Mouse (Mus musculus): ENCODE measurements around the gene Fam171b. TPM values are rescaled to one million over a fixed set of nuclear protein-coding genes. Genes with fewer than 3 reads are reported as not detected.

Fam171b gene
- total and polyA plus RNA-seq, 2 experiments from 2014 or later: 97.9 to 98.6 TPM

DNA sequence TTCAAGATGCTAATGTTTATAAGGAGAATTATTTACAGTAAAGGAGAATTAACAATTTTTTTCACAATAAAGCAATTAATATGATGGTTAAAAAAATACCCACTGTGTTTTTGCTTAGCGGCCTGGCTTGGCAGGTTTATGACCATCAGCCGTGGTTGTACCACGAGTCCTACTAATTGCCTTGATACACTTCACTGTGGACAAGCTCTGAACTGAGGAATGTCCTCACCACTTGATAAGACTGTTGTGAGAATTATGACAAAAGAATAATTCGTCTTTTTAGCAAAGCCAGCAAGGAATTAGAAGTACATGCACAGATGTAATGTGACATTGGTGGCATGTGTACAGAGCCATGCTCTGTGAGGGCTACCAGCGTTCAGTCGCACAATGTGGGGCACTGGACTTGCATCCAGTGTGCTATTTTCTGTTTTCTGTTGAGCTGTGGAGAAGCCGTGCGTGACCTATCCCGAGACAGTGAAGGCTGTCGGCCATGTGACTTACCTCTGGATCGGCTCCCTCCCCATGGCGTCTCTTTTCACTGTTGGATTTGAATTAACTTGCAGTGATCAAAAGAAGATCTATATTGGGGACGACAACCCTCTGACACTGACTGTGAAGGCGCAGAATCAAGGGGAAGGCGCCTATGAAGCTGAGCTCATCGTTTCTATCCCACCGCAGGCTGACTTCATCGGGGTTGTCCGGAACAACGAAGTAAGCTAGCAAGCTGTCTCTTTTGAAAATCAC lies 20.9 kb upstream of the Fam171b start:
- TF ChIP-seq CTCF (IDR thresholded peaks at IDR 0.05): no peak
- WGBS: 31% methylated on average over 20 of the region's 20 CpGs
- Histone ChIP-seq H3K9me3 (ENCODE audit: low read length) (no peaks in the 10 kb centered on the region), H3K27ac (ENCODE audit: low read depth, low read length) (peak overlapping the region; percentile 38; the same call in 1 of the 2 replicates), H3K4me1 (ENCODE audit: insufficient read depth, low read length) (no peaks in the 10 kb centered on the region), H3K4me3 (ENCODE audit: low read depth, low read length) (peak overlapping the region; percentile 20; the same call in 1 of the 2 replicates), H3K4me2 (ENCODE audit: low read depth, low read length, poor library complexity, severe bottlenecking) (peak overlapping the region; percentile 36), H3K36me3 (ENCODE audit: insufficient read depth, low read length) (no peaks in the 10 kb centered on the region; the same call in 1 of the 2 replicates), H3K9ac (replicated peaks; ENCODE audit: low read length, poor library complexity, severe bottlenecking) (peak overlapping the region; percentile 29), H3K27me3 (ENCODE audit: insufficient read depth, low read length) (no peaks in the 10 kb centered on the region)
- no peak for DNase-seq (ENCODE audit: low spot score)
- ATAC-seq (ENCODE audit: low FRiP score): peak; percentile 84

DNA sequence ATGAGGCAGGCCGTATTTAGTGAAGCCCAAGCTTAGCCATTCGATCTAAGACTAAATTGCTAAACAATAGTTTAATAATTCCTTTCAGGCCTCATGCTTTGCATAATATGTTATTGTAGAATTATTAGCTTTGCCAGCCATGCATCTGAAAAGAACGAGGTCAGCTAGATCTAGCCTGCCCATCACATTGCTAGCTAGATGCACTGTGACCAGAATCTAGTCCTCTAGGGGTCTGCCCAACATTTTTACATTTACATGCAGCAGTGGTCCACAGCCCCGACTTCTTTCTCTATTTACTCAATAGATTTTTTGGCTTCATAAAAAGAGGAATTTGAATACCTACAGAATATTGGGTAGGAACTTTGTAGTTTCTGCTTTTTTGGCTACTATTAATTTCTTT lies 20.3 kb upstream of the Fam171b start:
- Histone ChIP-seq H3K4me2 (ENCODE audit: low read depth, low read length, poor library complexity, severe bottlenecking) (peak overlapping the region; percentile 36), H3K9me3 (ENCODE audit: low read length) (no peaks in the 10 kb centered on the region), H3K4me1 (ENCODE audit: insufficient read depth, low read length) (no peaks in the 10 kb centered on the region), H3K36me3 (ENCODE audit: insufficient read depth, low read length) (no peaks in the 10 kb centered on the region; the same call in 1 of the 2 replicates), H3K27ac (ENCODE audit: low read depth, low read length) (peak overlapping the region; percentile 38; the same call in 1 of the 2 replicates), H3K9ac (replicated peaks; ENCODE audit: low read length, poor library complexity, severe bottlenecking) (no peak overlapping the region), H3K27me3 (ENCODE audit: insufficient read depth, low read length) (no peaks in the 10 kb centered on the region), H3K4me3 (ENCODE audit: low read depth, low read length) (peak overlapping the region; percentile 20; the same call in 1 of the 2 replicates)
- DNase-seq (ENCODE audit: low spot score): no peak
- 31% methylated on average over 4 of the region's 4 CpGs for WGBS
- ATAC-seq (ENCODE audit: low FRiP score): peak; percentile 32; the same call in 1 of the 2 replicates
- TF ChIP-seq CTCF (IDR thresholded peaks at IDR 0.05): no peak

DNA sequence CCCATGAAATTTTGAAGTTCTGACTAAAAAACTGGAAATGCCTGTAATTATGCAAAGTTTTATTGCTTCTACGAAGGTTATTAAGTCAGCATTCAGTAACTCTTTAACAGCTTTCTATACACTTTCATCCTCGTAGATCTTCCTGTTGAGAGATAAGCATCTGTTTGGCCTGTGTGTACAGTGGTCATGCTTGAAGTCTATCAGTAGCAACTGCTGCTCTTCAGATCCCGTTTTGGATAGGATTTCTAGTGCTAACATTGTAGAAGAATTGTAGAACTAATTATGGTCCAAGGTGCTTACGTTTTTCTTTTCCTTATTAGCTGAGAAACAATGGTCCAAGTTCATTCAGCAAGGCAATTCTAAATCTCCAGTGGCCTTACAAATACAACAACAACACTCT lies 16.7 kb upstream of the Fam171b start:
- H3K9me3 ChIP-seq (ENCODE audit: low read length): no peaks in the 10 kb centered on the region

DNA sequence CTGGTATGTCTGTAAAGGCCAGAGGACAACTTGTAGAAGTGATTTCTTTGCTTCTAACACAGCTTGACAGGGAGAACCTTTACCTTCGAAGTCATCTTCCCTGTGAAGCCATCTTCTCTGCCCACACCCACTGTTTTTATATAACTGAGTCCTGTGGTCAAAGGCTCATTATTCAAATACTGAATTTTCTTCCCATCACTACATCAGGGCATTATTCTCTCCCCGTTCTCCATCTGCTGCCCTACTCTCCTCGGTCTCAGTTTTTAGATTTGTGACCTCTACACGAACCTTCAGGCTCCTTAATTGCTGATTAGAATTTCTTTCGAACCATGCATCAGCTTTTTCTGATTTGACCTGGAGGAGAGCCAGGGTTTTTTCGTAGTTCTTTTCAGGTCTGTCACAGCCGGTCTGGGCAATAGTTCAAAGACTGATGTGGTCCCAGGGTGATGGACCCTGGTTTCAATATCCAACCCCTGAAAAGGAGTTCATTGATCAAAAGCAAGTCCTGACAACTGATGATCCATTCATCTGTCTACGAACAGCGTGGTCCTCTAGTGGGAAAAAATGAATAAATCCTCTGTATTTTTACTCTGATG lies 14.4 kb upstream of the Fam171b start:
- no peak overlapping the region for H3K4me2 ChIP-seq (ENCODE audit: low read depth, low read length, poor library complexity, severe bottlenecking)
- H3K36me3 ChIP-seq (ENCODE audit: insufficient read depth, low read length): no peaks in the 10 kb centered on the region
- DNase-seq (ENCODE audit: low spot score) (no peak), ATAC-seq (ENCODE audit: low FRiP score) (no peak)
- H3K27ac ChIP-seq (ENCODE audit: low read depth, low read length): no peak overlapping the region
- no peaks in the 10 kb centered on the region for H3K27me3 ChIP-seq (ENCODE audit: insufficient read depth, low read length)
- no peak overlapping the region for H3K4me3 ChIP-seq (ENCODE audit: low read depth, low read length)
- no peak overlapping the region for H3K9ac ChIP-seq (replicated peaks; ENCODE audit: low read length, poor library complexity, severe bottlenecking)
- 53% methylated on average over 9 of the region's 9 CpGs for whole genome bisulfite sequencing
- no peaks in the 10 kb centered on the region for H3K4me1 ChIP-seq (ENCODE audit: insufficient read depth, low read length)
- no peaks in the 10 kb centered on the region for H3K9me3 ChIP-seq (ENCODE audit: low read length)
- TF ChIP-seq CTCF (IDR thresholded peaks at IDR 0.05): no peak

More for the DNA sequence above, 16.7 kb upstream of the Fam171b start:
- Histone ChIP-seq H3K36me3 (ENCODE audit: insufficient read depth, low read length) (no peaks in the 10 kb centered on the region; the same call in 1 of the 2 replicates), H3K9ac (replicated peaks; ENCODE audit: low read length, poor library complexity, severe bottlenecking) (no peak overlapping the region), H3K4me3 (ENCODE audit: low read depth, low read length) (no peak overlapping the region), H3K27me3 (ENCODE audit: insufficient read depth, low read length) (no peaks in the 10 kb centered on the region), H3K27ac (ENCODE audit: low read depth, low read length) (no peak overlapping the region), H3K4me2 (ENCODE audit: low read depth, low read length, poor library complexity, severe bottlenecking) (no peak overlapping the region), H3K4me1 (ENCODE audit: insufficient read depth, low read length) (no peaks in the 10 kb centered on the region)
- DNase-seq (ENCODE audit: low spot score): no peak
- TF ChIP-seq CTCF (IDR thresholded peaks at IDR 0.05): no peak
- no peak for ATAC-seq (ENCODE audit: low FRiP score)
- 91% methylated on average over 4 of the region's 4 CpGs for WGBS

DNA sequence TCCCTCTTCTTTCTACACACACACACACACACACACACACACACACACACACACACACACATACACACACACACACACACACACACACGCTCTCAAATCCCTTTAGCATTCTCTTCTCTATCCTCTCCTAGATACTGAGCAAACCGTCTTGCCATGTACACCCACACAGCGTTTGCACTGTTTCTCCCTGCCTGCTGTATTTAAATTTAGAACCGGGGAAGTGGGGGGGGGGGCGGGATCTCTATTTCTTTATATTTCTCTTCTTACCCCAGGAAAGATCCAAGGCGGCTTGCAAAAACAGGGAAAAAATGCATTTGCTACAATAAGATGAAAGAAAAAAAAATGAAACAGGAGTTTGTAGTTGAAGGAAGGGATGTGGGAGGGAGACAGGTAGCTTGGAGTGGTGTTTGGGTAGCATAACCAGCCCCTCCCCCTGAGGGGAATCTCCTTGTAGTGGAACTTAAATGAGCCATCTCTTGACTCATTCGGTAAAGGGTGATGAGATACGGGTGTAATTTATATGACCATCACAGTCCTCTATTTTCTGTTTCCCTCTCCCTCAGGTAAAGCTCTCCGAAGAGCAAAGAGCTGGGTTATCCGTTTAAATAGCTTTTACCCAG lies 947 bp downstream of the Fam171b start:
- no peaks in the 10 kb centered on the region for H3K36me3 ChIP-seq (ENCODE audit: insufficient read depth, low read length)
- TF ChIP-seq CTCF (IDR thresholded peaks at IDR 0.05): no peak
- peak overlapping the region; percentile 69 for H3K4me2 ChIP-seq (ENCODE audit: low read depth, low read length, poor library complexity, severe bottlenecking)
- DNase-seq (ENCODE audit: low spot score) (no peak), ATAC-seq (ENCODE audit: low FRiP score) (peak; percentile 69)
- 0 out of 2 replicates have a peak, but pooled peaks cover 5% of the 10 kb centered on the region for H3K4me1 ChIP-seq (ENCODE audit: insufficient read depth, low read length)
- peak overlapping the region; percentile 99 for H3K27ac ChIP-seq (ENCODE audit: low read depth, low read length)
- WGBS: 8% methylated on average over 10 of the region's 10 CpGs
- no peaks in the 10 kb centered on the region for H3K27me3 ChIP-seq (ENCODE audit: insufficient read depth, low read length)
- no peaks in the 10 kb centered on the region for H3K9me3 ChIP-seq (ENCODE audit: low read length)
- peak overlapping the region; percentile 88 for H3K4me3 ChIP-seq (ENCODE audit: low read depth, low read length)
- peak overlapping the region; percentile 96 for H3K9ac ChIP-seq (replicated peaks; ENCODE audit: low read length, poor library complexity, severe bottlenecking)

Measured in midbrain, postnatal 0 days (tissue).